Mouse (Mus musculus): ENCODE results near the gene Tnfrsf25.

DNA sequence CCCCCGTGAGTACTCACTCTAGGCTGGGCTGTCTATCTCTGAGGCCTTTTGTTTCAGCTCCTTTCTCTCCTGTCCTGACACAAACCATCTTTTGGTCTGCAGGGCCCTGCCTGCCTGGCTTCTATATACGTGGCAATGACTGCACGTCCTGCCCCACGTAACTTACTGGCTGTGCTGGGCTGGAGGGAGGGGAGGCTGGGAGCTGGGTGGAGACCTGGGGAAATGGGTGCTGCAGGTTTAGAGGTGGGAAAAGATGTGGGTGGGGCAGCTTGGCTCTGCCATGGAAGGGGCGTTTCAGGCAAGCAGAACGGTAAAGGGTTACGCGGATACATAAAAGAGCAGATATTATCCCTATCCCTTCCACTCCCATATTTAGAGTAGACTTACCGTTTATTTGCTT, 1.8 kb downstream of the Tnfrsf25 start:
- TF ChIP-seq EP300 (IDR thresholded peaks at IDR 0.05; ENCODE audit: low read depth) (no peak), CTCF (IDR thresholded peaks at IDR 0.05; ENCODE audit: low read depth) (no peak)
